Mouse (Mus musculus) c-Kit-positive CD71-negative TER-119-negative erythroid progenitor cells, embryonic 14.5 days (primary cell): ENCODE measurements around the gene Alpk3.
"Not testable (repeated sequence)": the region's sequence is repeated elsewhere in the genome, so short reads cannot be mapped to it uniquely, and the experiment has no call there.

Source experiments
- DNase-seq: peaks from one replicate; pipeline ENCODE4 v3.0.0-alpha.2; 2013; ENCODE audit warnings: low read depth

The Alpk3 gene

GRCm38 (mm10) chr7:81131864-81132263 is 74.5 kb downstream of the Alpk3 start:
- no peak for DNase-seq

GRCm38 (mm10) chr7:81132851-81133279 is 75.5 kb downstream of the Alpk3 start:
- no peak for DNase-seq

GRCm38 (mm10) chr7:81133416-81133815 is 76.0 kb downstream of the Alpk3 start:
- DNase-seq = no peak

GRCm38 (mm10) chr7:81133941-81134340 is 76.5 kb downstream of the Alpk3 start:
- no peak for DNase-seq

GRCm38 (mm10) chr7:81134614-81135067 is 77.2 kb downstream of the Alpk3 start:
- peak; percentile 36 for DNase-seq

GRCm38 (mm10) chr7:81137292-81137691 is 79.9 kb downstream of the Alpk3 start:
- DNase-seq = no peak

- DNase-seq = no peak
These were observed 81.7 kb downstream of the Alpk3 start for GRCm38 (mm10) chr7:81139100-81139499.

- DNase-seq = no peak
These were observed 82.4 kb downstream of the Alpk3 start for GRCm38 (mm10) chr7:81139671-81140404.

- DNase-seq = no peak
These were observed 84.1 kb downstream of the Alpk3 start for GRCm38 (mm10) chr7:81141541-81141940.

- not testable (repeated sequence) for DNase-seq
These were observed 85.7 kb downstream of the Alpk3 start for GRCm38 (mm10) chr7:81143056-81143455.

GRCm38 (mm10) chr7:81149759-81150158 is 92.4 kb downstream of the Alpk3 start:
- DNase-seq = no peak

- no peak for DNase-seq
These were observed 93.8 kb downstream of the Alpk3 start for GRCm38 (mm10) chr7:81151216-81151615.

GRCm38 (mm10) chr7:81152306-81152705 is 94.9 kb downstream of the Alpk3 start:
- DNase-seq = no peak

GRCm38 (mm10) chr7:81152826-81153225 is 95.4 kb downstream of the Alpk3 start:
- DNase-seq = no peak

- DNase-seq = no peak
These were observed 95.9 kb downstream of the Alpk3 start for GRCm38 (mm10) chr7:81153327-81153726.

GRCm38 (mm10) chr7:81154244-81154643 is 96.8 kb downstream of the Alpk3 start:
- DNase-seq = not testable (repeated sequence)

- DNase-seq = peak; percentile 76
These were observed 97.6 kb downstream of the Alpk3 start for GRCm38 (mm10) chr7:81154960-81155359.
